Mouse (Mus musculus) embryonic facial prominence, embryonic 11.5 days (tissue): ENCODE data around the gene Mettl7b. TPM values are rescaled to one million over a fixed set of nuclear protein-coding genes. Genes with fewer than 3 reads are reported as not detected.
A peak's percentile ranks its signal among the peaks of the same experiment; 100 is the strongest.

Experiments used
- ATAC-seq: fragments of 200-750 bp; cut with Nextera tagmentation; replicated peaks from 2 replicates; pipeline ENCODE4 v1.8.0; 2017; ENCODE audit warnings: low read depth; ENCODE audit not compliant: insufficient number of reproducible peaks, low FRiP score, low TSS enrichment
- DNase-seq: peaks from one replicate; pipeline ENCODE4 v3.0.0-alpha.2; 2015; ENCODE audit warnings: low spot score
- H3K27ac ChIP-seq: fragments of 300-500 bp; sonication (generic); replicated peaks from 2 replicates; pipeline ENCODE4 v1.5.1; 2014; ENCODE audit warnings: mild to moderate bottlenecking, low read depth, low read length, control low read depth
- H3K27me3 ChIP-seq: fragments of 300-500 bp; sonication (generic); 2 replicates; pipeline ENCODE4 v1.6.1; 2014; ENCODE audit warnings: mild to moderate bottlenecking, low read length, moderate library complexity, mixed read lengths; ENCODE audit not compliant: control insufficient read depth, insufficient read depth
- H3K36me3 ChIP-seq: fragments of 300-500 bp; sonication (generic); replicated peaks from 2 replicates; pipeline ENCODE4 v1.6.1; 2014; ENCODE audit warnings: low read depth, mild to moderate bottlenecking, low read length, moderate library complexity, mixed read lengths; ENCODE audit not compliant: control insufficient read depth, insufficient read depth
- H3K4me1 ChIP-seq: fragments of 300-500 bp; sonication (generic); 2 replicates; pipeline ENCODE4 v1.6.1; 2014; ENCODE audit warnings: low read length, mixed read lengths; ENCODE audit not compliant: control insufficient read depth, insufficient read depth
- H3K4me2 ChIP-seq: fragments of 300-500 bp; sonication (generic); 2 replicates; pipeline ENCODE4 v1.6.1; 2014; ENCODE audit warnings: low read depth, mild to moderate bottlenecking, control low read depth, low read length, moderate library complexity
- H3K4me3 ChIP-seq: fragments of 300-500 bp; sonication (generic); 2 replicates; pipeline ENCODE4 v1.5.1; 2014; ENCODE audit warnings: low read depth, low read length, control low read depth
- H3K9ac ChIP-seq: fragments of 300-500 bp; sonication (generic); replicated peaks from 2 replicates; pipeline ENCODE4 v1.6.1; 2014; ENCODE audit warnings: mild to moderate bottlenecking, control low read depth, low read length
- H3K9me3 ChIP-seq: fragments of 300-500 bp; sonication (generic); replicated peaks from 2 replicates; pipeline ENCODE4 v1.6.1; 2016; ENCODE audit warnings: mild to moderate bottlenecking, low read length, inconsistent platforms, mixed read lengths; ENCODE audit not compliant: control insufficient read depth
- WGBS: fragments of 180-500 bp; shearing (Covaris S2); extraction: QIAGEN DNeasy Blood & Tissue Kit; methylation state at CpG from one replicate; pipeline ENCODE4 v1.1.7; 2014; 5-methylcytosine and 5-hydroxymethylcytosine counted together
- polyA plus RNA-seq: library from polyadenylated mRNA; unstranded; fragments of >200 nt; fragmentation: Nextera tagmentation; extraction: Ambion mirVana; gene quantifications from 2 replicates; pipeline ENCODE4 v1.2.1, GENCODE M21; 2014

Mettl7b gene
- polyA plus RNA-seq, 1 experiment from 2014 or later: not detected

DNA sequence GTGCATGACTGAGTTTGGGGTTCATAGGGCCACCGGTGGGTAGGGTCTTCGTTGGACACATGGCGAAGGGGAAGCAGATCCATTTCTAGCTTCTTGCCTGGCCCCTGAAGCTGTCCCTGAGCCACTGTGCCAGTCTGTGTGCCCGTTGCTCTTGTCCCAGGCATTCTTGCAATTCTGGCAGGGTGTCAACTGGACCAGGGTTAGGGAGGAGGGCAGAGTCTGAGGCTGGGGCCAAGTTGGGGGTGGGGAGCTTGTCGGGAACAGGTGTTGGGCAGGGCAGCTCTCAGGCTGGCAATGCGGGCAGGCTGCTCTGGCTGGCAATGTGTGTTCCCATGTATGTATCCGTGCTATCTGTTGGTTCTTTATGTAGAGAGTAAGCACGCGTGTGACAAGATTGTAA, 22.3 kb downstream of the Mettl7b start:
- H3K4me2 ChIP-seq: no peak overlapping the region
- no peaks in the 10 kb centered on the region for H3K36me3 ChIP-seq
- no peaks in the 10 kb centered on the region for H3K9me3 ChIP-seq
- no peak for DNase-seq
- WGBS: 81% methylated on average over 9 of the region's 9 CpGs
- no peaks in the 10 kb centered on the region; the same call in 1 of the 2 replicates for H3K4me1 ChIP-seq
- ATAC-seq: no peak
- H3K4me3 ChIP-seq: no peak overlapping the region
- H3K27me3 ChIP-seq: peaks cover 23% of the 10 kb centered on the region
- no peak overlapping the region for H3K9ac ChIP-seq
- H3K27ac ChIP-seq: no peak overlapping the region

- Histone ChIP-seq H3K4me2 (no peak overlapping the region), H3K27ac (no peak overlapping the region), H3K9ac (no peak overlapping the region), H3K36me3 (no peaks in the 10 kb centered on the region), H3K4me1 (no peaks in the 10 kb centered on the region; the same call in 1 of the 2 replicates), H3K27me3 (peaks cover 25% of the 10 kb centered on the region), H3K9me3 (no peaks in the 10 kb centered on the region), H3K4me3 (no peak overlapping the region)
- 61% methylated on average over 12 of the region's 12 CpGs for WGBS
- DNase-seq (no peak), ATAC-seq (no peak)
Observed at GRCm38 (mm10) chr10:128937756-128938390, 22.9 kb downstream of the Mettl7b start.

DNA sequence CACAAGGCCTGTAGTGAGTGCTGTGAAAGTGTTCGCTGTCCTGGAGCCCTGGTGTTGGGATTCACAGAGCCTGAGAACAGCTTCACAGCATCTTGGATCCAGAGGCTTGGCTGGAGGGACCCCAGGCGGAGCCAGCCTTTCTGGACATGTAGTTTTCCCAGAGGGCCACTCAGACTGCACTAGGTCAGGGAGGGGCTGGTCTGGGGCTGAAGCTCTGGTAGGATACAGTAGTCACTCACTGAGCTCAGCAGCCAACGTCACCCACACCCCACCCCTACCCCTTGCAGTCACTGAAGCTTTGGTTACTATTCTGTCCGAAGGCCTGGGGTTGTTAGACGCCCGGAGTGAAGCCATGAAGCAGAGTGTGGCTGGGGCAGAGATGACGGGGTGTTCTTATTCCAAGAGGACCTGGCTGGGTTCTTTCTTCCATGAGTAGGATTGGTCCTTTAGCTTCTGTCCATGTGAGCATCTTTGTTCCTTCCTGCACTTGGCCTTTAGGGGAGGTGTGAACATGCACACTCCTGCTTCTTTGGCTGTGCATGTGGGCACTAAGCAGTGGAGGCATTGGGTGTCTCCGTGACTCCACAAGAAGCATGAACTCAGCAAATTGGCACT, 24.9 kb downstream of the Mettl7b start:
- H3K9ac ChIP-seq: no peak overlapping the region
- ATAC-seq (no peak), DNase-seq (no peak)
- H3K27ac ChIP-seq: no peak overlapping the region
- no peaks in the 10 kb centered on the region; the same call in 1 of the 2 replicates for H3K4me1 ChIP-seq
- H3K4me3 ChIP-seq: no peak overlapping the region
- 66% methylated on average over 8 of the region's 8 CpGs for WGBS
- H3K27me3 ChIP-seq: peaks cover 28% of the 10 kb centered on the region
- no peaks in the 10 kb centered on the region for H3K36me3 ChIP-seq
- no peak overlapping the region for H3K4me2 ChIP-seq
- no peaks in the 10 kb centered on the region for H3K9me3 ChIP-seq

DNA sequence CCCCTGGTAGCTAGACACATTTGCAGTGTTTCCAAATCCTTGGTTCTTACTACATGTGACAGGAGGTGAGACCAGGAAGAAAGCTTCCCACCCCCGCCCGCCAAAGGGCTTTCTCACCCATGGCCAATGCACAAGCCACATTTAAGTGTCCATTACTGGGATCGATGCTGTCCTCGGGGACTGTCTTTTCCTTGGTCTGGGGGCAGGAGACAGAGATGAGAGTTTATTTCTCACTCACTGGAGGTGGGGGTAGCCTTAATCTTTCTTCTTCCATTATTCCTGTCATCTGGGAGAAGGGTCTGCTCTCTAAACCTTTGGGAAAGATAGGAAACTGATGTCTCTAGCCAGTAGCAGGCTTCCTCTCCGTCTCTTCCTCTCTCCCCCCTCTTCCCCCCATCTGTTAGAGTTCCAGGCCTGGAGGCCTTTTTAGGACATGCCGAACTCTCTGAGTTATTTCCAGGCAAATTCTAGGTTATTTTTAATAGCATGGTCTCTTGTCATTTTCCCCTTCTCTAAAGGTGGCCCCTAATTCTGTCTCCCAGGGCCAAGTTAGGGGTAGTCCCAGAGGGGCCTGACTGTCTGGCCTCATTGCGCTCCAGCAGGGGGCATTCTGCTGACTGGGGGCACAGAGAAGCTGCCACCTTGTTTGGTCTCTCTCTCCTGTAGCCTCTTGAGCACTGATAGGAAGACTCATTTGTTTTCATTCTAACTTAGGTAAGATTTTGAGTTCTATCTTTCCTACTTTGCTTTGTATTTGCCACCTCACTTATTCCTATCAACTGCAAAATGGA, 25.6 kb downstream of the Mettl7b start:
- no peaks in the 10 kb centered on the region for H3K36me3 ChIP-seq
- no peak overlapping the region for H3K4me2 ChIP-seq
- peaks cover 28% of the 10 kb centered on the region for H3K27me3 ChIP-seq
- no peaks in the 10 kb centered on the region for H3K9me3 ChIP-seq
- DNase-seq (no peak), ATAC-seq (no peak)
- H3K27ac ChIP-seq: no peak overlapping the region
- 60% methylated on average over 7 of the region's 7 CpGs for WGBS
- no peaks in the 10 kb centered on the region; the same call in 1 of the 2 replicates for H3K4me1 ChIP-seq
- no peak overlapping the region for H3K4me3 ChIP-seq
- no peak overlapping the region for H3K9ac ChIP-seq

DNA sequence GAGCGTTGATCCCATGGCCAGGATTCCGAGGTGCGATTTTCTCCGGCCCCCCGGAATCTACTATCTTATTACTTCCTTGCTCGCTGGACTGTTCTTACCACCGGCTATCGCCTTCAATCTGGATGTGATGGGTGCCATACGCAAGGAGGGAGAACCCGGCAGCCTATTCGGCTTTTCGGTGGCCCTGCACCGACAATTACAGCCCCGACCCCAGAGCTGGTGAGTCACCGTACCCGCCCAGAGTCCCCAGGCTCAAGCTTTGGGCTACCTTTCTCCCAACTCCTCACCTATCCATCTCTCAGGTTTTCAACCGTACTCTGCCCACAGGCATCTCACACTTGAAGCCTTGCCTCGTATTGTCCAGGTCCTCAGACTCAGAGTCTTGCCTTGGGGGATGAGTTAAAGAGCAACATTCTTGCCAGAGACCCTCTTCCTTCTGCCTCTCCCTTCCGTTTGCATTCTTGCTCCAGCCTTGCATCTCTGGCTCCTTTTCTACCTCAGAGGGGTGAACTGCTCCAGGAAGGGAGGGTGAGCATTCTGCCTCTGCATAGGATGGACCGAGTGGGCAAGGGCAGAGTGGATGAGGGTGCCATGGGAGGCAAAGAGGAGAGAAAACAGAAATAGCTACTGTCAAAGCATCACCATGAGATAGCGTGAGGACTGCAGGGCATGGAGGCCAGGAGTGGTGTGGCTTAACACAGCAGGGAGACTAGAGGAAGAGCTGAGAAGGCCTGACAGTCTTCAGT, 26.6 kb downstream of the Mettl7b start:
- Histone ChIP-seq H3K9ac (peak overlapping the region; percentile 13; the same call in 1 of the 2 replicates), H3K36me3 (no peaks in the 10 kb centered on the region), H3K27ac (no peak overlapping the region), H3K9me3 (no peaks in the 10 kb centered on the region), H3K27me3 (peaks cover 28% of the 10 kb centered on the region), H3K4me2 (peak overlapping the region; percentile 69), H3K4me3 (peak overlapping the region; percentile 39), H3K4me1 (no peaks in the 10 kb centered on the region; the same call in 1 of the 2 replicates)
- 3% methylated on average over 21 of the region's 21 CpGs for WGBS
- peak; percentile 17 for DNase-seq
- ATAC-seq: no peak

DNA sequence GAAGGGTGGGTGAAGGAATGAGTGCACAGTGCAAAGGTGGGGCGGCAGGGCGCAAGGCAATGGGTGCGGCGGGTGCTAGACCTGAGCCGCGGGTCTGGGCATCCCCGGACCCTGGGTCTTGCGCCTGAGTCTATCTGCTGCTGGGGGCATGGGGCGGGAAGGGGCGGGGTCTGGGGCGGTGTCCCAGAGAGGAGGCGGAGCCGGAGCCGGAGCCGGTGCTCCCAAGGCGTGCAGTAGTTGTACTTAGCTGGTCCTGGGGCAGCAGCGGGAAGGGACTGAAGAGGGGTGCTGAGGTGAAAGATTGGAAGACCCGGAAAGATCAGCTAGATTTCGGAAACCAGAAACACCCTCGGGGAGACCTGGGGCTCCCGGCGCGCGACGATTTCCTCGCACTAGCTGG, 27.2 kb downstream of the Mettl7b start, which contains the start of gene Itga7:
Gene Itga7 (plus strand): TSS at position 245 of the 400 bp plus-strand sequence.
- Histone ChIP-seq H3K4me2 (peak within 1 kb of the TSS; percentile 69), H3K27ac (no peak within 1 kb of the TSS), H3K9me3 (no peaks in the 10 kb centered on the region), H3K4me1 (no peaks in the 10 kb centered on the region; the same call in 1 of the 2 replicates), H3K4me3 (peak within 1 kb of the TSS; percentile 39), H3K36me3 (no peaks in the 10 kb centered on the region), H3K9ac (peak within 1 kb of the TSS; percentile 13; the same call in 1 of the 2 replicates), H3K27me3 (peaks cover 26% of the 10 kb centered on the region)
- DNase-seq: peak; percentile 68
- WGBS: 2% methylated on average over 26 of the region's 26 CpGs
- ATAC-seq: peak; percentile 72

- WGBS: 65% methylated on average over 2 of the region's 2 CpGs
- no peak for DNase-seq
Observed at GRCm38 (mm10) chr10:128931441-128931840, 29.3 kb downstream of the Mettl7b start.

More at GRCm38 (mm10) chr10:128931441-128931840, 29.3 kb downstream of the Mettl7b start:
- ATAC-seq: no peak
- Histone ChIP-seq H3K4me1 (no peaks in the 10 kb centered on the region; the same call in 1 of the 2 replicates), H3K4me2 (no peak overlapping the region), H3K4me3 (no peak overlapping the region), H3K27me3 (peaks cover 26% of the 10 kb centered on the region), H3K27ac (no peak overlapping the region), H3K9me3 (no peaks in the 10 kb centered on the region), H3K9ac (no peak overlapping the region), H3K36me3 (no peaks in the 10 kb centered on the region)
